Mouse (Mus musculus) layer of hippocampus, postnatal 36 days (tissue): ENCODE measurements at regions not wholly inside any gene's neighbourhood (a gene's known extent, or its start where the extent isn't known, plus 50 kb on each side); places are given as distances from the start of the nearest gene placed in this dataset.
"Not testable (repeated sequence)": the region's sequence is repeated elsewhere in the genome, so short reads cannot be mapped to it uniquely, and the experiment has no call there.

Experiments used
- DNase-seq, 2 experiments: peaks; one replicate each; pipeline ENCODE4 v3.0.0; 2022

- no peak for DNase-seq
These were observed 149.8 kb upstream of the Ddhd1 start for GRCm38 (mm10) chr14:45807767-45808166.

- no peak for DNase-seq
These were observed 151.5 kb upstream of the Ddhd1 start for GRCm38 (mm10) chr14:45809491-45809890.

GRCm38 (mm10) chr14:45810101-45810500 is 152.2 kb upstream of the Ddhd1 start:
- no peak for DNase-seq

GRCm38 (mm10) chr14:45810630-45811029 is 152.7 kb upstream of the Ddhd1 start:
- no peak for DNase-seq

- DNase-seq, result no peak
These were observed 157.7 kb upstream of the Ddhd1 start for GRCm38 (mm10) chr14:45815598-45815997.

GRCm38 (mm10) chr14:45816611-45817010 is 158.7 kb upstream of the Ddhd1 start:
- not testable (repeated sequence) for DNase-seq

GRCm38 (mm10) chr14:45817756-45818155 is 159.8 kb upstream of the Ddhd1 start:
- DNase-seq, result no peak

- DNase-seq, result no peak
These were observed 166.7 kb upstream of the Ddhd1 start for GRCm38 (mm10) chr14:45824601-45825000.

GRCm38 (mm10) chr14:45826023-45826422 is 168.1 kb upstream of the Ddhd1 start:
- DNase-seq, result no peak

- no peak for DNase-seq
These were observed 169.2 kb upstream of the Ddhd1 start for GRCm38 (mm10) chr14:45827096-45827495.

- no peak for DNase-seq
These were observed 172.5 kb upstream of the Ddhd1 start for GRCm38 (mm10) chr14:45830457-45830856.

- no peak for DNase-seq
These were observed 179.1 kb upstream of the Ddhd1 start for GRCm38 (mm10) chr14:45837039-45837438.

- no peak for DNase-seq
These were observed 185.9 kb upstream of the Ddhd1 start for GRCm38 (mm10) chr14:45843829-45844228.

GRCm38 (mm10) chr14:45850588-45850987 is 192.6 kb upstream of the Ddhd1 start:
- DNase-seq, result no peak

- peak; percentile 16 to 36 for DNase-seq
These were observed 220.5 kb upstream of the Ddhd1 start for GRCm38 (mm10) chr14:45878428-45878827.

- no peak for DNase-seq
These were observed 262.8 kb upstream of the Ddhd1 start for GRCm38 (mm10) chr14:45920783-45921182.

GRCm38 (mm10) chr14:45943581-45943980 is 285.6 kb upstream of the Ddhd1 start:
- no peak for DNase-seq

GRCm38 (mm10) chr14:45944101-45944500 is 286.2 kb upstream of the Ddhd1 start:
- DNase-seq, result no peak

- DNase-seq, result no peak
These were observed 286.6 kb upstream of the Ddhd1 start for GRCm38 (mm10) chr14:45944506-45944905.

- no peak for DNase-seq
These were observed 298.7 kb upstream of the Ddhd1 start for GRCm38 (mm10) chr14:45956624-45957023.

- DNase-seq, result no peak
These were observed 304.5 kb upstream of the Ddhd1 start for GRCm38 (mm10) chr14:45962474-45962873.

GRCm38 (mm10) chr14:45964043-45964442 is 306.1 kb upstream of the Ddhd1 start:
- no peak for DNase-seq

- no peak for DNase-seq
These were observed 325.4 kb upstream of the Ddhd1 start for GRCm38 (mm10) chr14:45983206-45983857.

- DNase-seq, result no peak
These were observed 326.4 kb upstream of the Ddhd1 start for GRCm38 (mm10) chr14:45984135-45984892.
